Mouse (Mus musculus): Measurements from ENCODE around the gene Igdcc3. TPM values are rescaled to one million over a fixed set of nuclear protein-coding genes. Genes with fewer than 3 reads are reported as not detected.

Igdcc3 gene
- polyA plus RNA-seq, 1 experiment, result 2.6 TPM

- no peak for DNase-seq (ENCODE audit: extremely low spot score in 1 of 2, low spot score in 1 of 2)
Measured at GRCm38 (mm10) chr9:65135126-65135525, 5.9 kb upstream of the Igdcc3 start.

DNA sequence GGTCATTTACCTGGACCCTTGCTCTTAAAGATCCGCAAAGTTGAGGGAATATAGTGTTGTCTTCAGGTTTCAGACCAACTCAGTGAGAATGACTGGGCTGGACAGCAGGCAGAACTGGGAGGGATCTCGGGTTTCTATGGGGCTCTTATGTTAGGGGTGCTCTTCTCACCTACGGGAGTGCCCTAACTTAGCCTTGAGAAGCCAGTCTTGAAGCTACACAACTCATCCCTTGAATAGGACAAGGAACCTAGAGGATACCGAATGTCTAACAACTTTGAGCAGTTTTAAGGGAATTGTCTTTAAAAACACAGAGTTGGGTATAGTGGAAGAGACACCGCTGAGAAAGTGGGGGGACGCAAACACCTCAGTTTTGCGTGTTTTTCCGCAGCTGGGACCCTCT, 498 bp upstream of the Igdcc3 start:
- no peak for DNase-seq (ENCODE audit: extremely low spot score in 1 of 2, low spot score in 1 of 2)

- peak in 1 of 2 experiments; percentile 35 for DNase-seq (ENCODE audit: extremely low spot score in 1 of 2, low spot score in 1 of 2)
Measured at GRCm38 (mm10) chr9:65141306-65141975, 452 bp downstream of the Igdcc3 start.

DNA sequence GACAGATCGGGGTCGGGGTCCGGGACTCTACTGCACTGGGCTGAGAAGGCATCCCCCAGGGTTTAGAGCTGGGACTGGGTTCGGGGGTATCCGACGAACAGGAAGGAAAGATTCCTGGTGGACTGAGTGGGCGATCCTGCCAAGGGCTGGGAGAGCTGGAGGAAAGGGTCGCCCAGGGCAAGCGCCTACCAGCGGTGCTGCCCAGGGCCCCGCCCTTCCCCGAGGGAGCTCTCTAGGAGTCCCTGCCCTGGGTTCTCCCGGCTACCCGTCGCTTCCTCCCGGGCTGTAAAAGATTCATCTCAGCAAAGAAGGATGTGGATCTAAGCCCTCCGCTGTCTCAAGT, 958 bp downstream of the Igdcc3 start:
- DNase-seq (ENCODE audit: extremely low spot score in 1 of 2, low spot score in 1 of 2), result no peak

- no peak for DNase-seq (ENCODE audit: extremely low spot score in 1 of 2, low spot score in 1 of 2)
Measured at GRCm38 (mm10) chr9:65142399-65142798, 1.4 kb downstream of the Igdcc3 start.

- DNase-seq (ENCODE audit: extremely low spot score in 1 of 2, low spot score in 1 of 2), result no peak
Measured at GRCm38 (mm10) chr9:65146001-65146400, 5.0 kb downstream of the Igdcc3 start.

DNA sequence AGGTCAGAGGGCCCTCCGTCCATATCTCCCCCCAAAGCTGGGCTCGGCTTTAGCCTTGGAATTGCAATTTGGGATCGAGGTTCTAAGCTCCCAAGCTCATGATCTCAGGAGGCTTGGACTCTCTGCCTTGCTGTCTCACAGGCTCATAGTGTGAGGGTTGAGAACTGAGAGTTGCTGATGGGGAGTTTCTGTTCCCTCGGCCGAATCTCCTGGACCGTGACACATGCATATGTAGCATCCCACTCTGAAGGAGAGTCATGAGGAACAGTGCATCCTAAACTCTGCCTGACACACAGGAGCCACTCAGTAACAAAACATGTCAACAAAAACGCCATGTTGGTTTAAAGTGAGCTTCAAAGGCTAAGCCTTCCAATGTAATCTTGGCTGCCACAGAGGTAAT, 7.5 kb downstream of the Igdcc3 start:
- no peak for DNase-seq (ENCODE audit: extremely low spot score in 1 of 2, low spot score in 1 of 2)

DNA sequence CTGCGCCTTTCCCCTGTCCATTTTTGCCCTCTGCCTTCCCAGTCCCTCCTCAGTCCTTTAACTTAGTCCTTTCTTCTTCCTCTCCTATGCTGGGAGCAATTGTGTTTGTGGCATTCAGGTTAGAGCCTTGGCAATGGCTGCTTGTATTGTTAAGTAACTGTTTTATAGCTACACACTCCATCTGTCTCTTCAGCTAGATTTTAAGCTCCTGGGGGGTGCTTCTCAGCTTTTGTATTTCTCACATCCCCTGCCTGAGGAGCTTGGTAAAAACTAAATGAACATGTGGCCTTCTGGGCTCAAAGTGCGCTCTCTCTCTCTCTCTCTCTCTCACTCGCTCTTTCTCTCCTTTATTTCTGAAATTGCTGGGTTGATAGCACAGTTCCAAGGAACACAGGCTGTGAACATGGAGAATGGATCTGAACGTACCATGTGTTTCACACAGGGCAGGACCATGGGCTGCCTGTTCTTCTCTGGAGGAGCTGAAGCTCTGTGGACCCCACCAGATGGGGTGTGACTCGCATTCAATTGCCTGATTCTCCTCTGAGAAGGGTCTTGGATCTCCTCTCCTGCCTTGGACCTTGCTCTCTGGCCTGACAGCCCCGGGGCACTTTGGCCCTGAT, 11.8 kb downstream of the Igdcc3 start:
- DNase-seq (ENCODE audit: extremely low spot score in 1 of 2, low spot score in 1 of 2), result no peak

DNA sequence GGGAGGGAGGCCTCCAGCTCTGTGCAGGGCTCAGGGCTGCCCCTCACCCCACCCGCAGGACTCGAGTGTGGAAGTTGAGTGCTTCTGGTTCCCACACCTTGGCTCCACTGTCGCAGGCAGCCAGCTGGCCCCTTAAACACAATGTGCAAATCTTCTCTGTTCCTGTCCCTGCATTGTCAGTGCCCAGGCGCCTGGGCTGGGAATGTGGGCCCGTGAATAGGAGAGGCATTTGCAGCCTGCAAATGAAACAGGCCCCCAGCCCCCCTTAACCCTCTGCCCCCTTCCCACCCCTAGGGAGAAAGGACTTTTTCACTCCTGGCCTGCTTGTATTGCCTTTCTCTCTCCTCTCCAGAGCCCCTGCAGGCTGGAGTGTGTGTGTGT, 12.3 kb downstream of the Igdcc3 start:
- no peak for DNase-seq (ENCODE audit: extremely low spot score in 1 of 2, low spot score in 1 of 2)

GRCm38 (mm10) chr9:65154692-65155455, 13.9 kb downstream of the Igdcc3 start:
- no peak for DNase-seq (ENCODE audit: extremely low spot score in 1 of 2, low spot score in 1 of 2)

GRCm38 (mm10) chr9:65156604-65157003, 15.6 kb downstream of the Igdcc3 start:
- no peak for DNase-seq (ENCODE audit: extremely low spot score in 1 of 2, low spot score in 1 of 2)

DNA sequence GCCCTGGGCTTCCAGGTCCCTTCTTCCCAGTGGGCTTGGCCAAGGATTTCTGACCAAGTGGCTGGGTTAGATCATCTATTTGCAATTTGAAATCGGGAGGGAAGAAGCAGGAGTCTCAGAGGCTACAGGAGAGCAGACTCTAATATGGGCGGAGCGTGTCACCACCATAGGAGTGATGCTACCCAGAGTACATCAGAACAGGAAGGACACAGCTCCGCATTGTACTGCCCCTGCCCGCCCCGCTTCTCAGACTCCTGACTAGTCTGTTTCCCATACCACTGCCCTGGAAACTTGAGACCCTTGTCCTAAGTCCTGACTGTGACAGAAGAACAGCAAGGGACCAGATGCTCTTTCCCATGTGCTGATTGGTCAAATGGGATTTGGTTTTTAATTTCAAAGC, 16.6 kb downstream of the Igdcc3 start:
- no peak for DNase-seq (ENCODE audit: extremely low spot score in 1 of 2, low spot score in 1 of 2)

DNA sequence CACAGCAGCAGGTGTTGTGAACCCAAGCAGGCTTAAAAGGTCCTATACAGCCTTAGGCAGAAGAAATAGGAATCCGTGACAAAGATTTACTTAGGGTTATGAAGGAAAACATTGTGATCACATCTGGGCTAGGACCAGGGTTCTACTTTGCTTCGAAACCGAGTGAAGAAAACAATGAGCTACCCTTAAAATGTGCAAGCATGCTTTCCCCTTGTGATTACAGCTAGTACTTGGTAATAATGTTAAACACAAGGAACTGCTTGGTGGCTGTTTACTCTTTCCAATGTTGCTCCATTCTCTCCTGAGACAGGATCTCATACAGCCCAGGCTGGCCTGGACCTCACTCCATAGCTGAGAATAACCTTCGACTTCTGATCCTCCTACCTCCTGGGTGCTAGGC, 20.2 kb downstream of the Igdcc3 start:
- DNase-seq (ENCODE audit: extremely low spot score in 1 of 2, low spot score in 1 of 2), result no peak

DNA sequence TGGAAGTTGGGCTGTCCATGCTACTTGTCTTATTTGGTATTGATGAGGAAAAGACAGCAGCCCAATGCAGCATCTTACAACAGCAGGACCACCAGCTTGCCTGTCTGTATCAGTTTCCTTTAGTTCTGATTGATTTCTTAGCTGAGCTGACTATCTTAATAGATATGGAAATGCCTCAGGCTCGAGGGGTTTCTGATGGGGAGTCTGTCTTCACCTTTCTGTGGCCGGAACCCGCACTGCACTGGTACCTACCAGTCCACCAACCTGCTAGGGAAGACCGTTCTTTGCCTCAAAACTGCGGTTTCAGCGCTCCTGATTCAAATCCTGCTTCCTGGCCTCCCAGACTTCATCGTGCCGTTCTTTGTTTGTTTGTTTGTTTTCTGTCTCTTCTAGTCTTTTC, 20.9 kb downstream of the Igdcc3 start:
- DNase-seq (ENCODE audit: extremely low spot score in 1 of 2, low spot score in 1 of 2), result no peak

GRCm38 (mm10) chr9:65162711-65163639, 22.0 kb downstream of the Igdcc3 start:
- DNase-seq (ENCODE audit: extremely low spot score in 1 of 2, low spot score in 1 of 2), result peak in 1 of 2 experiments; percentile 24

DNA sequence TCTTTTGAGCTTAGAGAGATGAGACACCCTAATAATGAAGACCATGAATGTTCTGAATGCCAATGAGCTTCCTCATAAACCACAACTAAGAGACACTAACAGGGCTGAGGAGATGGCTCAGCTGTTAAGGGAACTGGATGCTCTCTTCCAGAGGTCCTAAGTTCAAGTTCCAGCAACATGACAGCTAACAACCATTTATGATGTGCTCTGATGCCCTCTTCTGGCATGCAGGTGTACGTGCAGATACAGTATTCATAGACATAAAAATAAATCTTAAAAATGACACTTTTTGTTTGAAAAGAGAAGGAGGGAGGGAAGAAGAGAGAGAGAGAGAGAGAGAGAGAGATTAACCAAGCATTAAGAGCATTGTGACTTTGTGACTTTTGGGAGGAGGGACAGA, 23.9 kb downstream of the Igdcc3 start:
- no peak for DNase-seq (ENCODE audit: extremely low spot score in 1 of 2, low spot score in 1 of 2)

DNA sequence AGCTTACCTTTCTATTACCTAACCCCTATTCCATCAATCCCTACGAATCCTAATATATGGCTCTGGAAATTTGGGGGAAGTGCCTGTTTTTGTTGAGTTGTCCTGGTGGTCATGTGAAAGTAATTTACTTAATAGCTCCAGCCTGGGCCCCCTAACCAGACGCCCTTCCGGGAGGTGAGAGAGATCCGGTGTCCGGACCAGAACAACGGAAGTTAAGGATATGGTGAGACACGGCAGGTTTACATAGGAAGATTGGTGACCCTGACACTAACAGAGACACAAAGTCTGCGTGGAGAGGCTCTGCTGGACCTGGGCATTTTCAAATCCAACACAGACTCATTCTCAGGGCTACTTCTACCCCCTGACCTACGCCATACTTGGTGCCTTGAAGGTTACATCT, 25.4 kb downstream of the Igdcc3 start:
- no peak for DNase-seq (ENCODE audit: extremely low spot score in 1 of 2, low spot score in 1 of 2)

DNA sequence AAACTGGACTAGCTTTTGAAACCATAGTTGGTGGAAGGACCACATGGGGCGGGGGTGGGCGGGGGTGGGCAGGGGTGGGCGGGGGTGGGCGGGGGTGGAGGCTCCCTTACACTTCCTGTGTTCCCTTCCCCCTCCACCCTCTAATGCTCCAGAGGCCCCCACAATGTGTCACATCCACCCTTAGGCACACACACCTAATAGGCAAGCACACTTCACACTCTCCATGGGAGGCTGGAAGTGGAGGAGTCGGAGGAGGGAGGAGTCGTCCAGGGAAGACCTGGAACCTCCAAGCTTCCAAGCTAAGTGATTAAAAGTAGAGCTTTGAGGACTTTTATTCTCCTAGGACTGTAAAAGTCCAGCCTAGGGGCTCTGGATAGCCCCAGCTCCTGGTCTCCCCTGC, 27.5 kb downstream of the Igdcc3 start:
- no peak for DNase-seq (ENCODE audit: extremely low spot score in 1 of 2, low spot score in 1 of 2)

DNA sequence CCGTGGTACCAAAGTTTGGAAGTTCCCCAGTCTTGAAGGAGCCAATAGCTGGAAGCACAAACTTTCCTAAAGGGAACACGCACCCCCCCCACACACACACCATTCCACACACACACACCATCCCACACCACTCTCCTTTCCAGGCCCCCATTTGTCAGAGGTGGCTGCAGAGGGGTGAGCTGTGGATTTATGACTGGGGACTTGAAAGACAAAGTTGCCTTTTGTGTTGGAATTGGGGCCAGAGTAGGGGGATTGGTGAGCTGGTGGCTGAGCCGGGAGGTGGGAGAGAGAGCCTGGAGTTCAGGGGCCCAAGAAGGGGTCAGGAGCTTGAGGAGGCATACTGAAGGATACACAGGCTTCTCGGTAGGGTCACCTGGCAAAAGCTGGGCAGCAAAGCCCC, 28.0 kb downstream of the Igdcc3 start:
- no peak for DNase-seq (ENCODE audit: extremely low spot score in 1 of 2, low spot score in 1 of 2)

DNA sequence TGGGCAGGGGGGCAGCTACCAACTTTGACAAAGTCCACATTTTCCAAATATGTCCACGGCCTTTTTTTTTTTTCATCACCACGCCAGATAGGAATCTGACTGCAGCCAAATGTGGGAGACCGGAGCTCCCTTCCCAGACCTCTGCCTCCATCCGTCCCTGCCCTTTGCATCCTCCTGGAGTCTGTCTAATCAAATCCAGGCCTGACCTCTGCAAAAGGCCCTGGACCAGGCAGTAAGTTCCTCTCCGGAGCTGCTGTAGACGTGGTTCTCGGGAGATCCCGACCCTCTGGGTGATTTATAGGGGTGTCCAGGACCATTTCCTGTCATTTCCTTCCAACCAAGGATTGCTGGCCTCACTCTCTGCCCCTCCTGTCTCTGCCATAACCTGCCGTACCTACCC, 31.7 kb downstream of the Igdcc3 start:
- DNase-seq (ENCODE audit: extremely low spot score in 1 of 2, low spot score in 1 of 2), result no peak
